1 mouse cellular context compared by ENCODE assay signal in the genomic region with DNA sequence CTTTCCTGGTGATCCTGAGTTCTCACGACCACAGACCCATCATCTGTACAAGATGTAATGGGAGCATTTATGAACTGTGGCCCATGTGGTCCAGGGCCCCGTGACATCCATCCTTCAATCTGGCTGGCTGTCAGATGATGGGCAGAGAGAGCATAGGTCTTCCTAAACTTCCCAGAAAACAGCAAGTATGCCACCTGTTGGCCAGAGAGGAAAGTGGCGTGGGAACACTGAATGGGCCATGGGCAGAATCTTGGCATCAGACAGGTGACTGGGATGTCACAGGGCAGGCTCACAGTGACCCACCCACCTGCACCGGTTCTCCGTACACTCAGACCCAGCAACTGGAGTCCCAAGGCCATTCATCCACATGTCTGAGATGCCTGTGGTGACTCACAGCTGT.
TF ChIP-seq lines count a peak whose summit lies in the region.

No protein-coding gene starts in this region.

TF ChIP-seq in CH12.LX, 34 proteins besides CTCF, POLR2A, EP300 and RAD21 (continued from another document):
- TF ChIP-seq IRF4 (IDR thresholded peaks at IDR 0.05; ENCODE audit: low read depth, low read length): peak; percentile 31; the same call in 1 of the 2 replicates
- no peak for TF ChIP-seq POLR2AphosphoS2 (IDR thresholded peaks at IDR 0.05; ENCODE audit: low read depth, low read length)
- peak; percentile 25 for TF ChIP-seq ZC3H11A (IDR thresholded peaks at IDR 0.05; ENCODE audit: low read depth, low read length)
- no peak for TF ChIP-seq CHD2 (IDR thresholded peaks at IDR 0.05; ENCODE audit: low read length)
- no peak for TF ChIP-seq ZKSCAN1 (IDR thresholded peaks at IDR 0.05; ENCODE audit: borderline replicate concordance, low read depth, low read length)
- TF ChIP-seq TCF12 (IDR thresholded peaks at IDR 0.05; ENCODE audit: low read depth, low read length): peak; percentile 16; the same call in 1 of the 2 replicates
- no peak for TF ChIP-seq ZNF384 (IDR thresholded peaks at IDR 0.05; ENCODE audit: low read depth, low read length)
- no peak for TF ChIP-seq KAT2A (IDR thresholded peaks at IDR 0.05; ENCODE audit: insufficient replicate concordance, low read length)
- no peak; the same call in none of the 2 replicates for TF ChIP-seq MYC (IDR thresholded peaks at IDR 0.05; ENCODE audit: low read depth, low read length)
- TF ChIP-seq NELFE (IDR thresholded peaks at IDR 0.05; ENCODE audit: low read depth, low read length): 0 out of 2 replicates have a peak, but pooled peaks have one; percentile 38
- TF ChIP-seq RCOR1 (conservative IDR thresholded peaks at IDR 0.05; ENCODE audit: low read depth, low read length): no peak
- TF ChIP-seq ETS1 (conservative IDR thresholded peaks at IDR 0.05; ENCODE audit: low read depth, low read length): 0 out of 2 replicates have a peak, but pooled peaks have one; percentile 2
- peak; percentile 36; the same call in 1 of the 2 replicates for TF ChIP-seq MAX (IDR thresholded peaks at IDR 0.05; ENCODE audit: low read length)
